ENCODE assay signal across 21 mouse cellular contexts in the genomic region with DNA sequence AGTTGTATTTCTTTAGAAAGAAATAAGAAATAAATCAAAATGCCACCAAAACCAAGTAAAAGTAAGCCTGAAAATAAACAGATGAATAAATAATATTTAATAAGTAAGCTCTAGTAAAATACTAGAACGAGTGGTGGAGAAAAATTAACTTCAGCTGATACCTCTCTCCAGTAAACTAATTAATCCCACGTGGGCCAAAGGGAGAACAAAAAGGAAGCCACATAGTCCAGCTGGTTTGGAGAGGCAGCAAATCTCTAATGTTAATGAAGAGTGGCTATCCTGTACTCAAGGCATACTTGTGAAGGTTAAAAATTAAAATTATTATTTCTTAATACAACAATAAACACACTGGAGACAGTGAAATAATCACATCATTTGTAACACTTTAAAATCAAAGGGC. TPM values are rescaled to one million over a fixed set of nuclear protein-coding genes. Genes with fewer than 3 reads are reported as not detected.
A peak's percentile ranks its signal among the peaks of the same experiment; 100 is the strongest.
DNase-seq lines count a peak whose midpoint lies in the region; ATAC-seq lines count a peak whose summit lies in the region.
"Had no signal": no experiment of that assay in that cellular context is flagged by ENCODE, and none has a peak within 500 bp of the region (broad histone marks: within the 10 kb centered on the region; RNA-seq: fewer than 3 reads in every experiment).

No protein-coding gene starts in this region.

- H3K27ac ChIP-seq in forebrain, embryonic 10.5 days = peak overlapping the region; percentile 56; the same call in 1 of the 2 replicates
- H3K27ac ChIP-seq in forebrain, embryonic 12.5 days = no peak overlapping the region
- H3K27ac ChIP-seq in heart, embryonic 15.5 days = no peak overlapping the region
- no peak overlapping the region for H3K27ac ChIP-seq in kidney, embryonic 14.5 days (ENCODE audit: low read depth, low read length)
- H3K27ac ChIP-seq: forebrain, embryonic 15.5 days; limb, embryonic 13.5 days; liver, embryonic 12.5 days; stomach, postnatal 0 days had no signal

- ATAC-seq in forebrain, embryonic 12.5 days (ENCODE audit: low FRiP score) = no peak
- no peak for ATAC-seq in heart, embryonic 15.5 days (replicated peaks; ENCODE audit: insufficient number of reproducible peaks, insufficient read depth, low FRiP score, low read depth)
- ATAC-seq in kidney, embryonic 14.5 days (ENCODE audit: low FRiP score, low TSS enrichment) = no peak
- ATAC-seq: forebrain, embryonic 15.5 days; liver, embryonic 12.5 days had no signal

- no peak for DNase-seq in forebrain, embryonic 10.5 days (ENCODE audit: extremely low spot score, low spot score)
- DNase-seq in heart, adult 8-10 months (ENCODE audit: low spot score) = no peak
- DNase-seq in kidney, adult 9 months = peak; percentile 71
- DNase-seq in MN1 (ENCODE audit: low spot score) = peak; percentile 27
- no peak for DNase-seq in adrenal gland, postnatal 4 days (ENCODE audit: low spot score in 2 of 2)
- DNase-seq: adrenal gland, postnatal 10 days; cerebellum, adult 2 months; cerebellum, postnatal 25 days; lung, adult 2 months; right cerebral cortex, postnatal 14 days; thymus, adult 2 months; thymus, postnatal 4 days had no signal

- H3K27me3 ChIP-seq in forebrain, embryonic 10.5 days (ENCODE audit: poor library complexity, severe bottlenecking) = no peaks in the 10 kb centered on the region
- H3K27me3 ChIP-seq in forebrain, embryonic 12.5 days = no peaks in the 10 kb centered on the region
- H3K27me3 ChIP-seq in heart, embryonic 15.5 days = no peaks in the 10 kb centered on the region
- no peaks in the 10 kb centered on the region for H3K27me3 ChIP-seq in kidney, embryonic 14.5 days (ENCODE audit: control insufficient read depth, insufficient read depth, low read length)
- H3K27me3 ChIP-seq: forebrain, embryonic 15.5 days; limb, embryonic 13.5 days; liver, embryonic 12.5 days had no signal

- H3K4me1 ChIP-seq in forebrain, embryonic 10.5 days = peaks cover 28% of the 10 kb centered on the region
- peaks cover 10% of the 10 kb centered on the region for H3K4me1 ChIP-seq in forebrain, embryonic 12.5 days
- peaks cover 8% of the 10 kb centered on the region for H3K4me1 ChIP-seq in heart, embryonic 15.5 days (replicated peaks)
- H3K4me1 ChIP-seq in kidney, embryonic 14.5 days (ENCODE audit: control insufficient read depth, insufficient read depth, low read length) = peaks cover 9% of the 10 kb centered on the region

- no peak overlapping the region for H3K4me2 ChIP-seq in forebrain, embryonic 12.5 days
- peak overlapping the region; percentile 40; the same call in 1 of the 2 replicates for H3K4me2 ChIP-seq in heart, embryonic 15.5 days
- H3K4me2 ChIP-seq in kidney, embryonic 14.5 days (replicated peaks; ENCODE audit: low read depth, low read length) = no peak overlapping the region
- H3K4me2 ChIP-seq: forebrain, embryonic 15.5 days had no signal

- H3K9ac ChIP-seq in forebrain, embryonic 12.5 days = no peak overlapping the region
- no peak overlapping the region for H3K9ac ChIP-seq in heart, embryonic 15.5 days
- H3K9ac ChIP-seq in kidney, embryonic 14.5 days (ENCODE audit: low read depth, low read length) = no peak overlapping the region
- H3K9ac ChIP-seq: forebrain, embryonic 15.5 days; limb, embryonic 13.5 days; liver, embryonic 12.5 days had no signal

- H3K9me3 ChIP-seq in forebrain, embryonic 10.5 days = no peaks in the 10 kb centered on the region
- H3K9me3 ChIP-seq in forebrain, embryonic 12.5 days = no peaks in the 10 kb centered on the region
- no peaks in the 10 kb centered on the region for H3K9me3 ChIP-seq in heart, embryonic 15.5 days (replicated peaks)
- no peaks in the 10 kb centered on the region for H3K9me3 ChIP-seq in kidney, embryonic 14.5 days (ENCODE audit: control insufficient read depth, low read length)
- H3K9me3 ChIP-seq: forebrain, embryonic 15.5 days; limb, embryonic 13.5 days; liver, embryonic 12.5 days had no signal

- H3K4me3 ChIP-seq in forebrain, embryonic 10.5 days = peak overlapping the region; percentile 18; the same call in 1 of the 2 replicates
- no peak overlapping the region for H3K4me3 ChIP-seq in forebrain, embryonic 12.5 days (replicated peaks)
- H3K4me3 ChIP-seq in heart, embryonic 15.5 days = no peak overlapping the region
- H3K4me3 ChIP-seq in kidney, embryonic 14.5 days (ENCODE audit: low read length) = no peak overlapping the region
- H3K4me3 ChIP-seq: forebrain, embryonic 15.5 days; limb, embryonic 13.5 days; liver, embryonic 12.5 days had no signal

- peaks cover 26% of the 10 kb centered on the region for H3K36me3 ChIP-seq in forebrain, embryonic 10.5 days (replicated peaks)
- H3K36me3 ChIP-seq in forebrain, embryonic 12.5 days (replicated peaks) = no peaks in the 10 kb centered on the region
- no peaks in the 10 kb centered on the region for H3K36me3 ChIP-seq in heart, embryonic 15.5 days
- H3K36me3 ChIP-seq in kidney, embryonic 14.5 days (ENCODE audit: control insufficient read depth, insufficient read depth, low read length) = no peaks in the 10 kb centered on the region
- H3K36me3 ChIP-seq: forebrain, embryonic 15.5 days had no signal

- 57% methylated on average over 2 of the region's 2 CpGs for WGBS in forebrain, embryonic 10.5 days
- 61% methylated on average over 2 of the region's 2 CpGs for WGBS in forebrain, embryonic 12.5 days
- WGBS in heart, embryonic 15.5 days = 44% methylated on average over 2 of the region's 2 CpGs
- 53% methylated on average over 2 of the region's 2 CpGs for WGBS in kidney, embryonic 14.5 days

RNA-seq across cellular contexts. Expression of a gene that starts 5.1 kb away (rescaled TPM):
- 3.6 and 4.4 TPM in 2 replicates for polyA plus RNA-seq in forebrain, embryonic 10.5 days (2016; fragmentation: Nextera tagmentation; extraction: Ambion mirVana)
- polyA plus RNA-seq in forebrain, embryonic 12.5 days (2016; fragmentation: Nextera tagmentation; extraction: Ambion mirVana) = 1.7 and 3.5 TPM in 2 replicates
- 1.3 and 2.0 TPM in 2 replicates for polyA plus RNA-seq in heart, embryonic 15.5 days (2015; fragmentation: Nextera tagmentation; extraction: Ambion mirVana)
- total RNA-seq in heart, adult 8-10 months (2022) = 1 to 10 TPM; 2.8 to 3.7 (median 3.2) TPM
- polyA plus RNA-seq in kidney, embryonic 14.5 days (2014; fragmentation: Nextera tagmentation; extraction: Ambion mirVana) = 2.9 and 3.3 TPM in 2 replicates
- 1 to 10 TPM; 2.0 to 2.6 TPM for total RNA-seq in adrenal gland, postnatal 4 days (2021)
- total RNA-seq: hematopoietic stem cell, adult 5-6 weeks had no signal
- polyA plus RNA-seq: gonadal fat pad, adult 2 months; lung, adult 2 months; thymus, adult 2 months had no signal

RNA-seq across cellular contexts. Expression of a gene that starts 13.3 kb away (rescaled TPM):
- 74.9 and 81.7 TPM in 2 replicates for polyA plus RNA-seq in forebrain, embryonic 10.5 days (2016; fragmentation: Nextera tagmentation; extraction: Ambion mirVana)
- polyA plus RNA-seq in forebrain, embryonic 12.5 days (2016; fragmentation: Nextera tagmentation; extraction: Ambion mirVana) = 55.5 and 56.0 TPM in 2 replicates
- polyA plus RNA-seq in heart, embryonic 15.5 days (2015; fragmentation: Nextera tagmentation; extraction: Ambion mirVana) = 78.3 and 80.8 TPM in 2 replicates
- total RNA-seq in heart, adult 8-10 months (2022) = 10 to 100 TPM; 46.1 to 51.3 (median 48.7) TPM
- polyA plus RNA-seq in kidney, embryonic 14.5 days (2014; fragmentation: Nextera tagmentation; extraction: Ambion mirVana) = 56.9 and 72.3 TPM in 2 replicates
- 10 to 100 TPM; 49.4 to 54.3 TPM for total RNA-seq in adrenal gland, postnatal 4 days (2021)

RNA-seq across cellular contexts. Expression of a gene that starts 41.3 kb away (rescaled TPM):
- 330 and 333 TPM in 2 replicates for polyA plus RNA-seq in forebrain, embryonic 10.5 days (2016; fragmentation: Nextera tagmentation; extraction: Ambion mirVana)
- polyA plus RNA-seq in forebrain, embryonic 12.5 days (2016; fragmentation: Nextera tagmentation; extraction: Ambion mirVana) = 252 and 254 TPM in 2 replicates
- 98.0 and 113 TPM in 2 replicates for polyA plus RNA-seq in heart, embryonic 15.5 days (2015; fragmentation: Nextera tagmentation; extraction: Ambion mirVana)
- 10 to 100 TPM in 3 of 4 experiments, 1 to 10 TPM in 1; 9.3 to 12.9 (median 11.0) TPM for total RNA-seq in heart, adult 8-10 months (2022)
- 279 and 325 TPM in 2 replicates for polyA plus RNA-seq in kidney, embryonic 14.5 days (2014; fragmentation: Nextera tagmentation; extraction: Ambion mirVana)
- 10 to 100 TPM; 64.0 to 66.3 TPM for total RNA-seq in adrenal gland, postnatal 4 days (2021)

Comparison
In these comparisons a context has a peak if more than half of its experiments do, and no peak if none do; other contexts are left out.
1. DNase-seq: peak in kidney, adult 9 months (single experiment) and MN1 (single experiment); none in forebrain, embryonic 10.5 days (single experiment), heart, adult 8-10 months (single experiment) and adrenal gland, postnatal 4 days (0 of 2).